ENCODE assay signal across 9 mouse cellular contexts in genomic region chr11:88293631-88294393, GRCm38 (mm10). TPM values are rescaled to one million over a fixed set of nuclear protein-coding genes. Genes with fewer than 3 reads are reported as not detected.
DNase-seq lines count a peak whose midpoint lies in the region; ATAC-seq and TF ChIP-seq lines count a peak whose summit lies in the region.
"Had no signal": no experiment of that assay in that cellular context is flagged by ENCODE, and none has a peak within 500 bp of the region (broad histone marks: within the 10 kb centered on the region; RNA-seq: fewer than 3 reads in every experiment).

TSS of gene Ccdc182 (plus strand) at chr11:88294058.

- H3K27me3 ChIP-seq in cerebellum, adult 2 months (ENCODE audit: control insufficient read depth, insufficient read depth, low read length): no peaks in the 10 kb centered on the region; the same call in 1 of the 2 replicates
- peaks cover 36% of the 10 kb centered on the region for H3K27me3 ChIP-seq in liver, embryonic 15.5 days

- no peak for ATAC-seq in liver, embryonic 15.5 days (ENCODE audit: insufficient read depth)

- H3K36me3 ChIP-seq in liver, embryonic 15.5 days (replicated peaks): no peaks in the 10 kb centered on the region

- H3K9ac ChIP-seq in liver, embryonic 15.5 days: no peak within 1 kb of the TSS

- H3K4me3 ChIP-seq in cerebellum, adult 2 months (replicated peaks; ENCODE audit: insufficient read depth, low read depth, low read length): peak within 1 kb of the TSS; percentile 9
- no peak within 1 kb of the TSS; the same call in 1 of the 2 replicates for H3K4me3 ChIP-seq in liver, embryonic 15.5 days (replicated peaks)

- no peaks in the 10 kb centered on the region for H3K9me3 ChIP-seq in liver, embryonic 15.5 days (replicated peaks)

- WGBS in cerebellum, adult 2 months: 50% methylated on average over 20 of the region's 20 CpGs
- 28% methylated on average over 20 of the region's 20 CpGs for WGBS in liver, embryonic 15.5 days (ENCODE audit: insufficient replicate concordance)

- peak within 1 kb of the TSS; percentile 30; the same call in 1 of the 2 replicates for H3K4me2 ChIP-seq in liver, embryonic 15.5 days

- TF ChIP-seq POLR2A in cerebellum, adult 2 months (IDR thresholded peaks at IDR 0.05; ENCODE audit: borderline replicate concordance, insufficient read depth, low read length): no peak

- H3K27ac ChIP-seq in cerebellum, adult 2 months (ENCODE audit: insufficient read depth, low read length): no peak within 1 kb of the TSS
- no peak within 1 kb of the TSS for H3K27ac ChIP-seq in liver, embryonic 15.5 days (replicated peaks)

- peaks cover 6% of the 10 kb centered on the region for H3K4me1 ChIP-seq in cerebellum, adult 2 months (ENCODE audit: control insufficient read depth, insufficient read depth, low read length)
- peaks cover 5% of the 10 kb centered on the region for H3K4me1 ChIP-seq in liver, embryonic 15.5 days (replicated peaks)

- no peak for DNase-seq in cerebellum, adult 2 months
- DNase-seq in cerebellum, postnatal 25 days: no peak
- DNase-seq in R1 (ENCODE audit: low read depth, low spot score): peak; percentile 78
- DNase-seq in induced T-regulatory cell, adult 2 months (ENCODE audit: low read depth): peak; percentile 16
- no peak for DNase-seq in gastrocnemius, postnatal 25 days
- no peak for DNase-seq in urinary bladder, postnatal 4 days (ENCODE audit: low spot score in 2 of 2)
- no peak for DNase-seq in right cerebral cortex, postnatal 4 days

- TF ChIP-seq CTCF in cerebellum, adult 2 months (IDR thresholded peaks at IDR 0.05; ENCODE audit: borderline replicate concordance, insufficient read depth, low read depth, low read length): no peak

RNA-seq across cellular contexts. Expression of gene Ccdc182, which starts in this region (rescaled TPM):
- 0.23 TPM in 1 of 2 replicates, not detected in the other for polyA plus RNA-seq in cerebellum, adult 2 months (2012; rRNA removed)
- not detected in 2 replicates for polyA plus RNA-seq in liver, embryonic 15.5 days (2015; fragmentation: Nextera tagmentation; extraction: Ambion mirVana)
- not detected for total RNA-seq in gastrocnemius, postnatal 25 days (2021)
- total RNA-seq: neutrophil, adult 5-6 weeks had no signal

Comparison
In these comparisons a context has a peak if more than half of its experiments do, and no peak if none do; other contexts are left out.
1. DNase-seq: peak in R1 (single experiment) and induced T-regulatory cell, adult 2 months (single experiment); none in cerebellum, adult 2 months (0 of 2), cerebellum, postnatal 25 days (0 of 2), gastrocnemius, postnatal 25 days (single experiment), urinary bladder, postnatal 4 days (0 of 2) and right cerebral cortex, postnatal 4 days (single experiment).